Mouse (Mus musculus): ENCODE measurements around the gene Myo16.

The Myo16 gene

DNA sequence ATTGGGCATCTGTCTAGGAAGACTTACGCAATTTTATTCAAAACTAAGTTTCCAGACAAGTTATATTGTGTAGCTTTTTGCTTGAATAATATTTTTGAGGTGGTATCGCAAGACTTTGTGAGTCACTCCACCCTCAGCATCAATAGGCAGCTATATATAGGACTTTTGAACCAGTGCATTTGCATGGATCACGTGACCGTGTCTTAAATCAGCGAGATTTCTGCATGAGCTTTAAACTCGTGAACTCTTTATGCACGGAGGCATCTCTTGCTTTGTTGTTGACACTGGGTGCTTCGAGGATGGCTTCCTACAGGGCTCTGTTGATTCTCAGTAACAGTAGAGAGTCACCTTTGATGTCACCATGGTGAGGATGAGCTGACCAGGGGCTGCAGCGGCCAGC, 262.2 kb downstream of the Myo16 start:
- DNase-seq, result no peak

DNA sequence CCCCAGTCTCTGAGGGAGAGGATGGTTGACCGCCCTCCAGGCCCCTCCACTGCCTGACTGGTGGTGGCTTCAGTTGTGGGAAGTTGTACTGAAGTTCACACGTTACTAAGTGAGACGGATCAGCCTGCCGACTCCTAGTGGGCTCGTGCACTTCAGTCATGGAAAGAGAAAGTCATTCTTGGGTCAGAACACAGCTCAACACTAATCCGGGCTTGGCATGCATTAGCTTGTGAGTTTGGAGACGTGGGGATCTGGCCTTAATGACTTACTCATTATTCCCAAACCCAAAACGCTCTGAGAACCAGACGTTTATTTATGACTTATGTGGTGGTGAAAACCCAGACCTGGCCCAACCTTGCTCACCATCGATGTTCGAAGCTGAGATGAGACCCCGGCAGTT, 263.1 kb downstream of the Myo16 start:
- DNase-seq, result no peak

DNA sequence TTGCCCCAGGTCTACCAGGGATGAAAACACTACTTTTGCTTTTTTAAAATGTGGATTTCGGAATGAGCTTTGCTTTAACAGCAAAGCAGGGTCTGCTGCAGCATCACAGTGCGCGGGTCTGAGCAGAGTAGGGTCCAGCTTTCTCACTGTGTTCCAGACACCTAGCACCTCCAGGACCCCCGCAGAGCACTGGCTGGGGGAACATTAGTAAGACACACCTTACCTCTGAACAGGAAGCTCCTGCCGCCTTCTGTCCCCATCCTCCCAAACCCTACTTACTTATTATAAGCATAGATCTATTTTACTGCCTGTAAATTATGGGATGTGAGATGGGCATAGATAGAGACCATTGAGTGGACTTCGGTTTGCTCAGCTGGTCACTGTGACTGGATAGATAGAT, 263.6 kb downstream of the Myo16 start:
- DNase-seq, result no peak

GRCm38 (mm10) chr8:10418013-10418412, 264.3 kb downstream of the Myo16 start:
- DNase-seq, result no peak

GRCm38 (mm10) chr8:10418971-10419370, 265.3 kb downstream of the Myo16 start:
- no peak for DNase-seq

- DNase-seq, result no peak
These were observed 266.0 kb downstream of the Myo16 start for GRCm38 (mm10) chr8:10419726-10420125.

GRCm38 (mm10) chr8:10420551-10420950, 266.8 kb downstream of the Myo16 start:
- DNase-seq, result no peak

DNA sequence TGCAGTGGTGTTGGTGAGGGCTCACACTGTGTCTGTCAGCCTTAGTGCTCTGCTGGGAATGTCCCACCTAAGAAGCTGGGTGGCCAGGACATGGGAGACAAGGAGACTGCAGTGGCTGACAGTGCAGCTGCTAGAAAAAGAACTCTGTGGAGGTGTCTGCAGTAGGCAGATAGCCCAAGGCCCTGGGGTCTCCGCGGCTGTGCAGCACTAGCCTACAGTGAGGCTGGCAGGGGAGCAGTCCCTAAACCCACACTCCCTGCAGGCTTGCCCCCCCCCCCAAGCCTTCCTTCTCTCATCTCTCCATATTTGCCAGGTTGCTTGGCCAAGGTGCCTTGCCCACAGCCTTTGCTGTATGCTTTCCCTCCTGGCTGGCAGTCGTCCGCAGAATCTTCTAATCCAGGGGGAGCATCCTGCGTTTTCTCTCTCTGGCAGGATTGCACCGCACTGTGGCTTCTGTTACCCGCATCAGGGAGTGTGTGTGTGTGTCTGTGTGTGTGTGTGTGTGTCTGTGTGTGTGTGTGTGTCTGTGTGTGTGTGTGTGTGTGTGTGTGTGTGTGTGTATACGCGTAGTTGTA, 267.9 kb downstream of the Myo16 start:
- DNase-seq, result no peak

- no peak for DNase-seq
These were observed 281.8 kb downstream of the Myo16 start for GRCm38 (mm10) chr8:10435492-10435891.

DNA sequence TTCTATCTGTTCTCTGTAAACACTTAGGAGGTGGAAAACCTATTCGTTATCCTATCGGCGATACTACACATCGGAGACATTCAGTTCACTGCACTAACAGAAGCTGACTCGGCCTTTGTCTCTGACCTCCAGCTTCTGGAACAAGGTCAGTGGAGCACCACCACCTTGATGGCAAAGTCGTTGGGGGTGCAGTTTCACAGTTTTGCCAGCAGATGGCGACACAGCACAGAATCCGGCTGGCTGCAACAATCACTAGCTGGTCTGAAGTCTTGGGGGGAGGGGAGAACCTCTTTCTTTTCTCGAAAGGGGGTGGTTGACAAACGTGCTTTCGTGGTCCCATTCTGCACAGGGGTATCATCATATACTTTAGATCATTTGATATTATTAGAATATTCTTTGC, 285.1 kb downstream of the Myo16 start:
- DNase-seq, result peak; percentile 71

DNA sequence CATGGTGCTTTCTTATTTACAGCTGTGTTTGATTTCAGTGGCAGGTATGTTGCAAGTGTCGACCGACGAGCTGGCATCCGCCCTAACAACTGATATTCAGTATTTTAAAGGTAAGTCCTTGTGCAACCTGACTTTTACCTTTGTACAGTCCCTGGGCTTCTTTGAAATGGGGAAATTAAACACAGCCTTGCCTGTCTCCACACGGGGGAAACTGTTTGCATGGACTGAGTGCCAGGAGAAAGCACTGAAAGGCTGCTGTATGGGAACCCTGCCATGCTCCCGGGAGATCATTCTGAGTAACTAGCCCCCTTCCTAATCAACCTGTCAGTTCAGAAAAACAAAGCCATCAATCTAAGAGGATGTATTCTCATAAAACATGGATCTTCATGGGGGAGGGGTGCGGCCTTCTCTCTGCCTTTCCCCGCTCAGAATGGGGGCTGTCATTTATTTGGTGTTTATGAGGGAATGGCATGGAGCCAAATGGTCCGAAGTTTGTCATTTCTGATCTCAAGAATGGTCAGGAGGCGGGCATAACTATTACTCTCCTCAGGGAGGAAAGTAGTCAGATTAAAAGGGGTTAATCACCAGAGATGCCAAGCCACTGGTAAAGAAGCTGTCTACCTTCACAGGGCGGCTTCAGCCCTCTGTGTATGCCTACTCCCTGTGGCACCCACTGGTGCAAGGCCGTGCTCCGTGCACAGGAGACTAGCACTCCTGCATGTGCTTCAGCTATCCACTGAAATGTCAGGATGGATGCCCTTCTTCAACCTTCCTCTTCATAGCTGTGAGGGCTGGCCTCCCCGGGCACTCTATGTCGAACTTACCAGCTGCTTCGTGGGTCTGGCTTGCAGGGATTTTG, 286.1 kb downstream of the Myo16 start:
- DNase-seq, result no peak

DNA sequence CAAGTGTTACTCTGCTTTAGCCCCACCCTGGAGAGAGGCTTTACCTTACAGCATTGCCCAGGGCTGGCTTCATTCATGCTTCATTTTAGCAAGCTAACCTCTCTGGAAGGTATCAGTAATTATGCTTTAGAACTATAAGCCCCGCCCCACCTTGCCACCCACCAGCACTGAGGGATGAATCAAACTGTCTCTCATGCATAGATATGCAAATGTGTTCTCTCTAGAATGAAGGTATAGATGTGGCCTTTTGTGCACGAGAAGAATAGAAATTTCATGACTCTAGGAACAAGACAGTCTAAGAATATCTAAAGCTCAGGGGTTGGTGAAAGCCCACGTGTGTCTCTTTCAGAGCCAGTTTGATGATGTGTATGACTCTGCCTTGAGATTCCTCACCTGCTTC, 288.9 kb downstream of the Myo16 start:
- DNase-seq, result no peak

DNA sequence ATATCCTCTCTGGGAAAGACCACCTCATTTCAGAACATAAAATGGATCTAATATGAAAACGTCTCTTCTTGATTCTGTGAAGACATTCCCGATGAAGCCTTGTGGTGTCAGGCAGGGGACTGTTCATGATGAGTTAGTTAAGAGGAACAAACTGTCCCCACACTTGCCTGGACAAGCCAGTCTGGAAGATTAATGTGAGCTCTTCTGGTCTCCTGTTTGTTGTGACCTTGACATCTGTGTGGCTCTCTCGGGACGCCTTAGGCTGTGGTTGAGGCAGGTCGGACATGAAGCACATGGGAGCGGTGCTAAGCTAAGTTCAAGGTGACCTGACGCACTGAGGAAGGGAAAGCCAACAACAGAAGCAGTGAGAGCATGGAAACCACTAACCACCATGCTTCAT, 291.3 kb downstream of the Myo16 start:
- DNase-seq, result no peak

DNA sequence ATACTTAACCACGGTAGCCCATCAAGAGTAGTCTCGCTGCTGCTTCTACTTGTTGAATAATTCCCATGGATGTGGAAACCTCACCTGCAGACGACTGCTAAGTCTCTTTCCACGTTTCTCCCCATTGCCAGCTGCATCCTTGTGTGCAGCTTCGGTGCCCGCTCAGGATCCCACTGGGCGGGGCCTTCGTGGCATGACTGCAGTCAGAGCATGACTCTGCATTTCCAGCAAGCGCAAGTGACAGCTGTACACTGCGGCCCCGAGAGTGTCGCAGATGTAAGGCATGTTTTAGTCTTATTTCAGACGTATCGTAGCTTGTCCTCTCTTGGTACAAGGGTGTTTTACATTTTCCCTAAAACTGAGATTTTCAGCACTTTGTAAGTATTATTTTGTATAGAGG, 294.8 kb downstream of the Myo16 start:
- peak; percentile 39 for DNase-seq

- no peak for DNase-seq
These were observed 299.3 kb downstream of the Myo16 start for GRCm38 (mm10) chr8:10453046-10453445.

DNA sequence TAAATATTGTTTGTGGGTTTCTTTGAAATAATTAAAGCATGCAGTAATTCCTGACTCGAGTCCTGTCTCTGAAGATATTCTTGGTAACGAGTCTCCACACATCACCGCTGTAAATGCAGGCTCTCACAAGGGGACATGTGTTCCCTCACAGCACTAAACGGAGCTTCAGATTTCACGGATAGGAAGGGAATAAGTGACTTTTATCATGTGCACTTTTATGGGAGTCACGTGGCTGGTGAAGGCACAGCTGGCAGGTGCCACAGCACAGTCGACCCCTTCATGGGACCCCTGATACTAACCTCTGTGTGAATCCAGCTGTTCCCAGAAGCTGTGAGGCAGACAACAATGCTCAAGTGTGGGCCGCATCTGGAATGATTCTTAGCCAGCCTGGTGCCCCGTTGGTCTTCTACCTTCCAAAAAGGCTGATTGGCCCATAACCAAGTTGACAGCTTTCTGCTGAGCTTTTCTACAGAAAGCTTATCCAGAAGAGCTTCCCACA, 304.5 kb downstream of the Myo16 start:
- DNase-seq, result no peak

GRCm38 (mm10) chr8:10462271-10462670, 308.6 kb downstream of the Myo16 start:
- DNase-seq, result no peak

DNA sequence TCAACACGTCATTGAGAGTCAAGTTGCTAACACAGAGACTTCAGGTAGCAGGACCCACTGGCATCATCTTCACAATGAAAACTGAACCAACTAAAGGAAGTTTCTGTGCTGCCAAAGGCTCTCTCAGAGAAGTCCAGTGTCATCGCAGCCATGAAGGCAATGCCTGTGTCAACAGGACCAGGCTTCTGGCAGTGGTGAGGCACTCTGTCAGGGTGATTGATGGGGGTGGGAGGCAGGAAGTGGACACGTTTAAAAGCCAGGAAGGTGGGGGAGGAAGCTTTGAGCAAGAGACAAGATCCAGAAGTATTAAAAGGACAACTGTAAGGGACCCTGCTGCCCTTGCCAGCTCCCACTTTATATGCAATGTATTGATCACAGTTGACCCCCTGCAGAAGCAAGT, 314.8 kb downstream of the Myo16 start:
- DNase-seq, result no peak

- no peak for DNase-seq
These were observed 315.9 kb downstream of the Myo16 start for GRCm38 (mm10) chr8:10469658-10470057.

DNA sequence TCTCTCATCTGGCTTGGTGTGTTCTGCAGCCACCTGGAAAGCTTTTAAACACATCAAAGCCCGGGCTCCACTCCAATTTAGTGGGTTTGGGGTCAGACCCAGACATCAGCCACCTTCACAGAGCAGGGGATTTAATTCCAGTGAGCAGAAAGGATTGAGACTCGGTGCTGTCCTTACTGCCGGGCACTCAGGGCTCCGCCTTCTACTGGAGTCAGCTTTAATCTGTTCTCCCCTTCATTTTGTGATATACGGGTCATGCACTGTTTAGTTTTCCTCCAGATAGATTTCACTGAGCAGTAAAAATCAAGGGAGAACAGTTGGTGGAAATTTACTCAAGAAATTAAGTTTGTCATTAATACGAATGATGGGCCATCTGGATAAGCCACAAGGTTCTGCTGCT, 316.6 kb downstream of the Myo16 start:
- no peak for DNase-seq

- DNase-seq, result no peak
These were observed 318.7 kb downstream of the Myo16 start for GRCm38 (mm10) chr8:10472371-10472770.

GRCm38 (mm10) chr8:10474446-10474845, 320.7 kb downstream of the Myo16 start:
- no peak for DNase-seq

DNA sequence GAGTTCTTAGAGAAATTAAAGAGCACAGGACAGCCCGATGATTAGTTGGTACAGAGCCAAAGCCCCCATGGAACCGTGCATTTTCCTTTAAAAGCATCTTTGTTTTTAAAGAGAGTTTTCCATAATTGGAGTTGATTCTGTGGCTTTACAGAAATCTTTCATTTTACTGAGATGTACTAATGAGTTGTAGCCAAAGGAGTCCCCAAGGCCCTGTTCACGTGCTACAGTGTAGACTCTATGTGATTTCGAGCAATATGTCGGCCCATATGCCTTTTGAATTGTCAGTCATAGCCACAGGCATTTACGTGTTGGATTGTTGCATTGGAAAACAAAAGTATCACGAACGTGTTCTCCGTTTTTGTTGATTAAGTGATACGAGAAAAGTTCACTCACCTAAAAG, 325.3 kb downstream of the Myo16 start:
- no peak for DNase-seq

DNA sequence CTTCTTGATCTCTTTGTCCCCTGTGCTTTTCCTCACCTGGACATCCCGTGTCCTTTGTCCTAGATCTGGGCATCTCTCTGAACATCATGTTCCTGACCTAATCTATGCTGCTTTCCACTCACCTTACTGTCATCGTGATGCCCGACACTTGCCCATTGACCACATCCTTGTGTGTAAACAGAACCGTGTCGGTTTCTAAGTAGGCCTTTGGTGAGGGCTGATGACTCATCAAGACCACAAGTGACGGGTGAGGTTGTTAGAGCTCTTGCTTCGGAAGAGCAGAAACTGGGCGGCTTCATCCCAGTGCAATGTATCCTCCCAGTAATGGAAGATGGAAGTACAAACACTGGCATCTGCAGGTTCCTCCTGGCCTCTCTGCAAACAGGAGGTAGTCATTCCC, 327.1 kb downstream of the Myo16 start:
- no peak for DNase-seq

DNA sequence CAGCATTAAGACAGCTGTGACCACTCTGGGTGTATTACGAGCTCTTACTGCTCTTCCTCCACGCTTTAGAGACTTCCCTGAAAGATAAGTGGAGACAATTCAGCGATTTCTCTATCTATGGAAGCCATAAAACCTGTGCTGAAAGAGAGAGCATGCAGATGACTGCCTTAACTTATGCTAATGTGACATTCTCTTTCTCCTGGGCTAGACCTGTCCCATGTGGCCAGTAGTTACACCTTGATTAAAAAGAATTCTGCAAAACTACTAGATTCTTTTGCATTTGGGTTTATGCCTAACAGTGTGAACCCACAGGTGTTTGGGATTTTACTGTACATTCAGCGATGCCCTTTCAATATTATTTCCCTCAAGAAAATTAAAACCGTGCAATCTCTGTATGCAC, 328.4 kb downstream of the Myo16 start:
- no peak for DNase-seq
